Mouse (Mus musculus) ES-E14 (cell line): ENCODE measurements around the gene Gm11639. TPM values are rescaled to one million over a fixed set of nuclear protein-coding genes. Genes with fewer than 3 reads are reported as not detected.

Experiments used
- DNase-seq: peaks from one replicate; pipeline ENCODE4 v3.0.0-alpha.2; 2013; ENCODE audit warnings: low read depth, low spot score
- H3K27ac ChIP-seq: 2 replicates; pipeline ENCODE4 v1.5.1; 2012; ENCODE audit warnings: low read depth, mild to moderate bottlenecking, low read length, moderate library complexity, mixed read lengths; ENCODE audit not compliant: poor library complexity, insufficient read depth, severe bottlenecking
- H3K36me3 ChIP-seq: 2 replicates; pipeline ENCODE4 v1.6.1; 2012; ENCODE audit warnings: mild to moderate bottlenecking, low read length, moderate library complexity, mixed read lengths; ENCODE audit not compliant: control insufficient read depth, poor library complexity, insufficient read depth, severe bottlenecking
- H3K4me1 ChIP-seq, 2 experiments: fragments of 150-350 bp in 1 of 2; sonication (generic) in 1 of 2; 2 replicates each; pipeline ENCODE4 v1.6.1; 2012; ENCODE audit warnings: low read length in 2 of 2, mild to moderate bottlenecking in 1 of 2, mixed read lengths in 1 of 2; ENCODE audit not compliant: control insufficient read depth in 2 of 2, insufficient read depth in 2 of 2, poor library complexity in 1 of 2
- H3K4me3 ChIP-seq, 2 experiments: fragments of 150-350 bp in 1 of 2; sonication (generic) in 1 of 2; 2 replicates each; pipeline ENCODE4 v1.5.1; 2012; ENCODE audit warnings: low read length in 2 of 2, low read depth in 1 of 2, mild to moderate bottlenecking in 1 of 2, mixed read lengths in 1 of 2; ENCODE audit not compliant: insufficient read depth in 1 of 2, poor library complexity in 1 of 2, severe bottlenecking in 1 of 2
- H3K9ac ChIP-seq: 2 replicates; pipeline ENCODE4 v1.6.1; 2012; ENCODE audit warnings: low read depth, mild to moderate bottlenecking, low read length, mixed read lengths; ENCODE audit not compliant: poor library complexity, insufficient read depth, severe bottlenecking
- H3K9me3 ChIP-seq: fragments of 150-350 bp; sonication (generic); 2 replicates; pipeline ENCODE4 v1.6.1; 2012; ENCODE audit warnings: low read depth, mild to moderate bottlenecking, low read length; ENCODE audit not compliant: control insufficient read depth, insufficient read depth
- CHD2 ChIP-seq: IDR thresholded peaks from 2 replicates; pipeline ENCODE4 v1.6.1; 2014; ENCODE audit warnings: mild to moderate bottlenecking, low read depth, low read length, inconsistent platforms
- HCFC1 ChIP-seq: IDR thresholded peaks from 2 replicates; pipeline ENCODE4 v1.6.1; 2012; ENCODE audit warnings: low read length, inconsistent platforms, borderline replicate concordance; ENCODE audit not compliant: insufficient read depth
- MAFK ChIP-seq: IDR thresholded peaks from 2 replicates; pipeline ENCODE4 v1.6.1; 2014; ENCODE audit warnings: mild to moderate bottlenecking, low read depth, low read length, inconsistent platforms; ENCODE audit not compliant: insufficient read depth
- ZC3H11A ChIP-seq: IDR thresholded peaks from 2 replicates; pipeline ENCODE4 v1.6.1; 2012; ENCODE audit warnings: low read depth, mild to moderate bottlenecking, inconsistent platforms, low read length, borderline replicate concordance
- ZNF384 ChIP-seq: IDR thresholded peaks from 2 replicates; pipeline ENCODE4 v1.6.1; 2012; ENCODE audit warnings: low read depth, low read length, inconsistent platforms
- in situ Hi-C, 2 experiments: fragments of 600-800 bp; cut with MboI; formaldehyde crosslinking; loops; one replicate each; pipeline ENCODE4 v1.15.1; 2025; ENCODE audit warnings: low sequenced_read_pairs in 2 of 2, inconsistent platforms in 1 of 2; ENCODE audit not compliant: unreplicated experiment in 2 of 2
- total RNA-seq: library from RNA; depleted of rRNA; stranded (reverse); fragments of 300-350 nt; gene quantifications from 2 replicates; pipeline ENCODE4 v1.2.3, GENCODE M21; 2012

Gene Gm11639
- total RNA-seq, 1 experiment: 0.36 TPM

- H3K9me3 ChIP-seq: no peaks in the 10 kb centered on the region
- H3K27ac ChIP-seq: no peak overlapping the region
- no peaks in the 10 kb centered on the region for H3K4me1 ChIP-seq
- no peak for DNase-seq
- no peak overlapping the region for H3K4me3 ChIP-seq
- no peak overlapping the region for H3K9ac ChIP-seq
- TF ChIP-seq MAFK: no peak
- TF ChIP-seq ZNF384: no peak
- no peak for TF ChIP-seq ZC3H11A
- TF ChIP-seq HCFC1: no peak
- no peak for TF ChIP-seq CHD2
- H3K36me3 ChIP-seq: no peaks in the 10 kb centered on the region
- in situ Hi-C loops: no loop called here
Measured at GRCm38 (mm10) chr11:104673412-104673811, 12.1 kb upstream of the Gm11639 start.

DNA sequence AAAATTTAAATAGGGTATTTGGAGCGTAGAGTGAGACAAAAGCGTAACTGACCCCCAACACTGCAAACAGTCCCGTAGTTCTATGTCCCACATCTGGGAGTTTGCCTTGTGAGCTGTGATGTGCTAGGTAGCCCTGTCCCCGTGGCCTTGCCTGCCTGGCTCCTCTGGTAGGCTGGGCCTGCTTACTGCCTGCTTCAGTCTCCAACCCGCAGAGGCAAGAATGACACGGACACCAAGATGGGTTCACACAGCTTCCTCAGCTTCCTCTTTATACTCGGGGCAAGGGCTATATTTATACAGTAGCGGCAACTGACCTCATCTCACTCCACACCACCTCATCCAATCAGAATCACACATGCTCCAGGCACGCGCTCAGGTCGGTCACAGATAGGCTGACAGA, 10.7 kb upstream of the Gm11639 start:
- TF ChIP-seq CHD2 (no peak), HCFC1 (no peak)
- Histone ChIP-seq H3K36me3 (no peaks in the 10 kb centered on the region), H3K9me3 (no peaks in the 10 kb centered on the region), H3K4me3 (no peak overlapping the region), H3K4me1 (no peaks in the 10 kb centered on the region), H3K27ac (no peak overlapping the region), H3K9ac (no peak overlapping the region)
- no peak for DNase-seq
- in situ Hi-C loops: no loop called here

GRCm38 (mm10) chr11:104693235-104693634, 7.7 kb downstream of the Gm11639 start:
- H3K36me3 ChIP-seq: no peaks in the 10 kb centered on the region
- no peaks in the 10 kb centered on the region for H3K4me1 ChIP-seq
- H3K9ac ChIP-seq: no peak overlapping the region
- no peak overlapping the region for H3K27ac ChIP-seq
- in situ Hi-C loops: no loop called here
- no peaks in the 10 kb centered on the region for H3K9me3 ChIP-seq
- H3K4me3 ChIP-seq: no peak overlapping the region
- DNase-seq: no peak
- TF ChIP-seq HCFC1 (no peak), ZNF384 (no peak), CHD2 (no peak), ZC3H11A (no peak), MAFK (no peak)

GRCm38 (mm10) chr11:104704097-104704496, 18.6 kb downstream of the Gm11639 start:
- Histone ChIP-seq H3K36me3 (no peaks in the 10 kb centered on the region), H3K9me3 (no peaks in the 10 kb centered on the region), H3K4me1 (no peaks in the 10 kb centered on the region; a peak in 1 of 4 replicates), H3K4me3 (no peak overlapping the region), H3K9ac (no peak overlapping the region), H3K27ac (no peak overlapping the region)
- TF ChIP-seq CHD2 (no peak), MAFK (no peak), HCFC1 (no peak), ZNF384 (no peak), ZC3H11A (no peak)
- in situ Hi-C loops: no loop called here
- DNase-seq: no peak

DNA sequence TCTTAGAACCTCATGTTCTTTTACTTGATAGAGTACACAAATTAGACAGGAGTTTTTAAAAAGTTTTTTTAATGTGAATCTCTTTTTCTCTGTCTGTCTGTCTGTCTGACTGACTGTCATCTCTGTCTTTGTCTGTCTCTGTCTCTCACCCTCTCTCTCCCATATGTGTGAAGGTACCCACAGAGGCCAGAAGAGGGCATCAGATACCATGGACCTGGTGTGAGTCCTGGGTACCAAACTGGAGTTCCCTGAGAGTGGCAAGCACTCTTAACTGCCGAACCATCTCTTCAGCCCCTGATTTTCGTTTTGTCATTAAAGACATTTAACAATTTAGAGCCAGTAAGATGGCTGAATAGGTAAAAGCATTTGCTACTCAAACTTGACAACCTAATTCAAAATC, 21.6 kb downstream of the Gm11639 start:
- Histone ChIP-seq H3K9ac (no peak overlapping the region), H3K36me3 (no peaks in the 10 kb centered on the region), H3K4me1 (no peaks in the 10 kb centered on the region; a peak in 1 of 4 replicates), H3K27ac (no peak overlapping the region), H3K9me3 (no peaks in the 10 kb centered on the region), H3K4me3 (no peak overlapping the region)
- in situ Hi-C loops: no loop called here
- TF ChIP-seq ZC3H11A (peak; percentile 60; the same call in 1 of the 2 replicates), ZNF384 (no peak), HCFC1 (no peak), MAFK (no peak)
- DNase-seq: peak; percentile 30
